Mouse (Mus musculus) spleen, adult 18-20 months (tissue): Measurements from ENCODE around the gene Iqcb1.
A peak's percentile ranks its signal among the peaks of the same experiment; 100 is the strongest.
"Not testable (repeated sequence)": the region's sequence is repeated elsewhere in the genome, so short reads cannot be mapped to it uniquely, and the experiment has no call there.

Source experiments
- DNase-seq, 2 experiments: peaks; one replicate each; pipeline ENCODE4 v3.0.0; 2022; ENCODE audit warnings: mixed read lengths in 2 of 2

The Iqcb1 gene

GRCm38 (mm10) chr16:36828054-36828786 lies at the start of gene Iqcb1:
TSS of gene Iqcb1 (plus strand) at chr16:36828385.
- peak; percentile 75 to 80 for DNase-seq

- no peak for DNase-seq
These were observed 44.0 kb upstream of the Iqcb1 start for GRCm38 (mm10) chr16:36784146-36784545.

GRCm38 (mm10) chr16:36784594-36785313 lies 43.4 kb upstream of the Iqcb1 start, which contains the start of gene Slc15a2:
TSS of gene Slc15a2 (minus strand) at chr16:36784962.
- DNase-seq = no peak

GRCm38 (mm10) chr16:36786466-36786865 lies 41.7 kb upstream of the Iqcb1 start:
- no peak for DNase-seq

- no peak for DNase-seq
These were observed 38.0 kb upstream of the Iqcb1 start for GRCm38 (mm10) chr16:36790166-36790565.

- DNase-seq = no peak
These were observed 33.2 kb upstream of the Iqcb1 start for GRCm38 (mm10) chr16:36794976-36795375.

- no peak for DNase-seq
These were observed 29.9 kb upstream of the Iqcb1 start for GRCm38 (mm10) chr16:36798334-36798733.

- DNase-seq = no peak
These were observed 25.8 kb upstream of the Iqcb1 start for GRCm38 (mm10) chr16:36802361-36802760.

GRCm38 (mm10) chr16:36808616-36809015 lies 19.6 kb upstream of the Iqcb1 start:
- DNase-seq = no peak

GRCm38 (mm10) chr16:36813680-36814079 lies 14.5 kb upstream of the Iqcb1 start:
- DNase-seq = no peak

- DNase-seq = no peak
These were observed 11.3 kb upstream of the Iqcb1 start for GRCm38 (mm10) chr16:36816916-36817315.

GRCm38 (mm10) chr16:36817321-36817926 lies 10.8 kb upstream of the Iqcb1 start:
- peak; percentile 54 to 63 for DNase-seq

- no peak for DNase-seq
These were observed 8.2 kb upstream of the Iqcb1 start for GRCm38 (mm10) chr16:36820016-36820415.

GRCm38 (mm10) chr16:36820747-36821146 lies 7.4 kb upstream of the Iqcb1 start:
- no peak for DNase-seq

- DNase-seq = no peak
These were observed 6.7 kb upstream of the Iqcb1 start for GRCm38 (mm10) chr16:36821474-36821873.

GRCm38 (mm10) chr16:36827611-36828053 lies 553 bp upstream of the Iqcb1 start:
- DNase-seq = no peak

GRCm38 (mm10) chr16:36828820-36829219 lies 635 bp downstream of the Iqcb1 start:
- no peak for DNase-seq

- DNase-seq = not testable (repeated sequence)
These were observed 18.7 kb downstream of the Iqcb1 start for GRCm38 (mm10) chr16:36846894-36847293.

- no peak for DNase-seq
These were observed 23.0 kb downstream of the Iqcb1 start for GRCm38 (mm10) chr16:36851202-36851601.

- DNase-seq = no peak
These were observed 35.4 kb downstream of the Iqcb1 start for GRCm38 (mm10) chr16:36863585-36863984.

GRCm38 (mm10) chr16:36869442-36869841 lies 41.3 kb downstream of the Iqcb1 start:
- no peak for DNase-seq

GRCm38 (mm10) chr16:36874583-36875275 lies 46.5 kb downstream of the Iqcb1 start, which contains the start of the genes Eaf2 and Golgb1:
TSS of gene Eaf2 (minus strand) at chr16:36875003.
TSS of gene Golgb1 (plus strand) at chr16:36875140.
- DNase-seq = peak; percentile 85 to 87
